Mouse (Mus musculus) embryonic fibroblast, embryonic 13.5 days (primary cell): ENCODE measurements around the gene Sema5a.

Source experiments
- CTCF ChIP-seq: IDR thresholded peaks from 2 replicates; pipeline ENCODE4 v1.5.1; 2011; ENCODE audit warnings: mild to moderate bottlenecking, control low read depth, low read length, moderate library complexity, borderline replicate concordance; ENCODE audit not compliant: insufficient read depth
- POLR2A ChIP-seq: IDR thresholded peaks from 2 replicates; pipeline ENCODE4 v1.6.1; 2011; ENCODE audit warnings: low read depth, mild to moderate bottlenecking, control low read depth, low read length, moderate library complexity

GRCm38 (mm10) chr15:32204908-32205307, 39.7 kb upstream of the Sema5a start:
- TF ChIP-seq CTCF (no peak), POLR2A (no peak)
